Mouse (Mus musculus) urinary bladder, postnatal 4 days (tissue): ENCODE data around the gene Zfp94.
A peak's percentile ranks its signal among the peaks of the same experiment; 100 is the strongest.
"Not testable (repeated sequence)": the region's sequence is repeated elsewhere in the genome, so short reads cannot be mapped to it uniquely, and the experiment has no call there.

Experiments used
- DNase-seq, 2 experiments: peaks; one replicate each; pipeline ENCODE4 v3.0.0; 2021 to 2022; ENCODE audit warnings: low spot score in 2 of 2

Gene Zfp94

DNA sequence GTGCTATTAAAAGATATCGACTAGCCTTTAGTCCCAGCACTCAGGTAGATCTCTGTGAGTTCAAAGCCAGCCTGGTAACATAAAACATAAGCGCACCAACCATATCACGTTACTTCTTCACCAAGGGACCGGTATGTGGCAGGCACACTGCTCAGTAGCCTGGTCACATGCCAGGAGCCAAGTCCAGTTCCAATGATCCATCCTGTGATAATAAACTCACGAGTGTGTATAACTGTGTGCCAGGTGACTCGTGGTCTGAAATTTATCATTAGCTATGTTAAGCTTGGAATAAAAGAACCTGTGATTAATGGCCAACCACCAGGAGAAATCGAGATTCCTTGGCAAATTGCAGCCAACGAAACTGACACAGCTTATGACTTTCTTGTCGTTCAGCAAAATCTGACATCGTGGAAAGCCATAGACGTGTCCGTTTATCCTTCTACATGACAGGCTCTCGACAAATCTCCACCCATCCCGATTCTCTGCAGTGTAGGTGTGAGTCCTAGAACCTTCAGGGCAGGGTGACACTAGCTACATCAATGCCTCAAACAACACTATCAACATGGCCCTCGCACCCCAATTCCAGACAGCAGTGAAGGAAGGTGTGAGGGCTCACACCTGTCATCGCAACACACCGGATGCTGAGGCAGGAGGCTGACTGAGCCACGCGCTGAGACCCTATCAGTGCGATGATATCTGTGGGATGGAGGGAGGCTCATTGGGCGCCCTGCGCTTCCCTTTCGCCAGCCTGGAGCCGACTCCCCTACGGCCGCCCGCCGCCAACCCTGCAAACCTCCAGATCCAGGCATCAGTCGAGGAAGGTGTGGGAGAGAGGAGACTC lies 520 bp downstream of the Zfp94 start:
- DNase-seq = no peak

DNA sequence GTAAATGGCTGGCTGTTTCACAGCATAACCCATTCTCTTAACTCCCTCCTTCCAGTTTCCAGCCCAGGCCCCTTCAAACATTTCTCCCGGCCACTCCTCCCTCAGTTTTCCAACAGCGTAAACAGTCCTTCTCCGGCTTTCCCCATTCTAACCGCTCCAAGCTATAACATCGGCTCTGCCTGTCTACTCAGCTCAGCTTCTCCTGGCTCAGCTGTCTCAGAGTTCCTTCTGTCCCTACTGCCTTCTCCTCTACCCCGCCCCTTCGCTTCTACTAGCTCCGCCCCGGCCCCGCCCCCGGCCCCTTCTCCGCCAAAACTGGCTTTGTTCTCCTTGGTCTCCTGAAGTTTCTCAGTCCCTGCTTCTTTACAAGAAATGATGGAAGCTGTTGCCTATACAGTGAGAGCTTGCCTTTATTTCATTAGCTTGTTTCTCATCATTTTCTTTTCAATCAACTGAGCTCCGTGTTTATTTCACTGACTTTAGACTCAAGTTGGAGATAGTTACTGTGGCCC lies 15.6 kb downstream of the Zfp94 start, which contains the start of gene Zfp61:
TSS of gene Zfp61 (minus strand) at position 462 of the 512 bp plus-strand sequence.
- no peak for DNase-seq

DNA sequence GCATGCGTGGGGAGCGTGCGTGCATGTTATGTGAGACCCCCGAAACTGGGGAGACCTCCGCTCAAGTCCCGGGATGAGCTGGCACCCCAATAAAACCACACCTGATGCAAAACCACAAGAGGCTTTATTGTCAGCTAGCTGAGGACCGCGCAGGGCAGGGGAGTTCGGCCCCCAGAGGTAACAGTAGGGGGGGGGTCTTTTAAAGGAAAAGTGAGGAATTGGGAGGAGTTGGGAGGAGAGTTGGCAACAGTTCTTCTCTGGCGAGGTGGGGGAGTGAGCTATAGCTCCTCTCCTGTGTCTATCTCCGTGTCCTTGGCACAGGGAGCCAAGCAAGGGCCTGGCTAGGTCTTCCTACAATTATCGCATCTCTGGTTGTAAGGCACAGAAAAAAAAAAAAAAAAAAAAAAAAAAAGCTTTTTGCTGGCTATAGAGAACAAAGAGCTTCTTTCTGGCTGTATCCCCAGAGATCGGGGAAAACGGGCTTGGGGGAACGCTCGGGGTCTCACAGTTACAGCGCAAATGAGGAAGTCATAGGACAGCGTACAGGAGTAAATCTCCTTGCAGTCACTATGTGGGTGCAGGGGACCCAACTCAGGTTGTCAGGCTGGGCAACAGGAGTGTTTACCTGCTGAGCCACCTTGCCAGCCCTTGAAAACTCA lies 16.5 kb downstream of the Zfp94 start:
- no peak for DNase-seq

DNA sequence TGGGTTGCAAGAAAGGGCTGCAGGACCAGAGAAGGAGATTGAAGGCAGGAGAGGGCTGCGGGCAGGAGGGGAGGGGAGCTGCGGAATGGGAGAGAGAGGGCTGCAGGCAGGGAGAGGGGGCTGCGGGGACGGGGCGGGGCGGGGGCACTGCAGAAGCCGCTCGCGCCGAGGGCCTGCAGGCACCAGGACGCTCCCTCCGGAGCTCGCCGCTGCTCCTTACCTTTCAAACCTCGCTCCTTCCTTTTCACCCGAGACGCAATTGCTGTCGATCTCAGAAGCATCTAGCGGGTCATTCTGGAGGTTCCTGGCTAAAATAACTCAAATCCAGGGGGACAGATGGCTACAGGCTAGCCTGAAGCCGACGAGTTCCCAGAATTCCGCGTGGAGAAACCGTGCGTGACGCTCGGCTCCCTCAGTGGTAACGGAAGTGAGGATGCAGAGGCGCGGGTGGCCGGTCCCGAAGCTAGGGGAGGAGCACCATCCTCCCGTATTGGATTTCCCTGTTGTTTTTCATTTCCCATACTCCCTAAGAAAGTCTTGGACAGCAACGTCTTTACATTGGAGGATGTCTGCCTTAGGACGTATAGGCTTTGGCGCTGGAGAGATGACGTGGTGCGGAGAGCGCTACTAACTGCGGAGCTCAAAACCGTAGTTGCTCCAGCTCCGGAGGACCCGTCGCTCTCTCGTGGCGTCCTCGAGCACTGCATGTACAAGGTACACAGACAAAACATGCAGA lies 17.3 kb downstream of the Zfp94 start:
- DNase-seq = peak; percentile 73 to 79

DNA sequence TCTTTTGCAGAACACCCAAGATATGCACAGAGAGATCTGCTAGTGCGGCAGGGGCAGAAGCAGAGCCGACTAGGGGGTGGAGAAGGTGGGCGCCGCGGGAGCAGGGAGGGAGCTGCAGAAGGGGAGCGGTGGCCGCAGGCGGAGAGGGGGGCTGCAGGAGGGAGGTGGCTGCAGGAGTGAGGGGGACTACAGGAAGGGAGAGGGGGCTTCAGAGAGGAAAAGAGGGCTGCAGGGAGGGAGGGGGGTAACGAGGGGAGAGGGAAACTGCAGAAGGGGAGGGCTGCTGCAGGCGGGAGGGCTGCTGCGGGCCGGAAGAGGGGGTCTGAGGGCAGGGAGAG lies 17.9 kb downstream of the Zfp94 start:
- no peak for DNase-seq

DNA sequence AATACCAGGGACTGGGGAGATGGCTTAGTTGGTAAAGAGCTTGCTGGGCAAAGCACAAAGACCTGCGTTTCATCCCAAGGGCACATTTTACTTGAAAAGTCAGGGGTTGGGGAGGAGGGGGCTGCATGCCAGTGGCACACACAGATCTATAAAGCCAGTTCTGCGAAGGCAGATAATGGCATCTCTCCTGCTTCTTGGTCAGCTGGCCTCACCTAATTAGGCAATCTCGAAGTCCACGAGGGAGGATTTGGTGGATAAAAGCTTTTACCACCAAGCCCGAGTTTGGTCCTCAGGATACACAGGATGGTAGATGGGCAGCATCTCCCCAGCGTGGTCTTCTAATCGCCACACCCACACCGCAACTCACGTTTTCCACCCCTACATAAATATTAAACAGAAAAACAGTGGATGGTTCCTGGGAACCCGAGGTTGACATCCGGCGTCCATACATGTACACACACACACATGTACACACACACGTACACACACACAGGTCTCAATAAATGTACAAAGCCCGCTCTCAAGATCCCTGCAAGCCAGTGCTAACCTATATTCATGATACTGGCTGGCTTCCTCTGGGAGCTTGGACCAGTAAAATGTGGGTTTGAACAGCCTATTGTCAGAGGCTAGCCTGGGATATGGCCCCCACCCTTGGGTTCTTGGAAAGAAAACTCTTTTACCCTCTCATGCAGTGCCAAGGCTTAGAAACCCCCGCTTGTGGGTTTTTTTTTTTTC lies 18.9 kb downstream of the Zfp94 start:
- DNase-seq = no peak

DNA sequence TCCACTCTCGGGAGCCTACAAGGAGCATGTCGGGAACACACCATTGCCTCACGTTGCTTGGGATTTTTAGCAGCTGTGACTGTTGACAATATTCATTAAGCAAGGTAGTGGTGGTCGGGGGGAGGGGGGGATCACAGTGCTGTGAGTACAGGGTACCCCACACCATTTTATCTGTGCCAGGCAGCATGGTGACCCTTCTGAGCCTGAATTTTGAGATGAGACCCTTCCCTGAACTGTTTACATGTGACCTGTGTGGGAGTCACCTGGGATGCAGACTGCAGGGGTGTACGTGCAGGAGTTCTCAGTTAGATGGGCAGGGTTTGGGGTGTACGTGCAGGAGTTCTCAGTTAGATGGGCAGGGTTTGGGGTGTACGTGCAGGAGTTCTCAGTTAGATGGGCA lies 20.1 kb downstream of the Zfp94 start:
- no peak for DNase-seq

DNA sequence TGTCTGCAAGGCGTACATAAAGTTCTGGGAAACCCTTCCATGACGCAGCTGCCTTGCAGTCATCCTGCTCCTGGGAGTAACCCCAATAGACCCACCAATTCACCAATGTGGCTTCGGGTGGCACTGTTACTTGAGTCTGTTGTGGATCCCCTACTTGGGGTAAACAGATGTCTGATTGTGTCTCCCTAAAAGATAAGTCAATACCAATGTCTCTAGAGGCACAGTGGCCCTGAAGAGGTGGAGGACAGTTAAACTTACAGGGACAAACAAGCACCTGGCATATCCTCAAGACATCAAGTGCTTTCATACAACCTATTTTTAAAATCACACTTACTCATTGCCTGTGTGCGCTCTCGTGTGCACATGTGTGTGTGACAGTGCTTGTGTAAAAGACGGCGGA lies 21.1 kb downstream of the Zfp94 start:
- no peak for DNase-seq

DNA sequence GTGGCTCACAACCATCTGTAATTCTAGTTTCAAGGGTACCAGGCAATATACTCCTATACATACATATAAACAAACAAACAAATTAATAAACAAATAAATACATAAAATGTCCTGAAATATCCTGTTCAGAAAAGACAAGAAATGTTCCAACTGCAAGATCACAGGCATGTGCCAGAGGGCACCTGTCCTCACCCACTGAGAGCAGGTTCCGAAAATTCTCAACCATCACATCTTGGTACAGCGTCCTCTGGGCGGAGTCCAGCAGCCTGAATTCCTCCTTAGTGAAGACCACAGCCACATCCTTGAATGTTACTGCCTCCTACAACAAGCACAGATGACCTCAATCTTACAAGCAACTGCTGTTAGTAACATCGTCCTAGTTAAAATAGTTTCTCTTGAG lies 21.7 kb downstream of the Zfp94 start:
- DNase-seq = no peak

DNA sequence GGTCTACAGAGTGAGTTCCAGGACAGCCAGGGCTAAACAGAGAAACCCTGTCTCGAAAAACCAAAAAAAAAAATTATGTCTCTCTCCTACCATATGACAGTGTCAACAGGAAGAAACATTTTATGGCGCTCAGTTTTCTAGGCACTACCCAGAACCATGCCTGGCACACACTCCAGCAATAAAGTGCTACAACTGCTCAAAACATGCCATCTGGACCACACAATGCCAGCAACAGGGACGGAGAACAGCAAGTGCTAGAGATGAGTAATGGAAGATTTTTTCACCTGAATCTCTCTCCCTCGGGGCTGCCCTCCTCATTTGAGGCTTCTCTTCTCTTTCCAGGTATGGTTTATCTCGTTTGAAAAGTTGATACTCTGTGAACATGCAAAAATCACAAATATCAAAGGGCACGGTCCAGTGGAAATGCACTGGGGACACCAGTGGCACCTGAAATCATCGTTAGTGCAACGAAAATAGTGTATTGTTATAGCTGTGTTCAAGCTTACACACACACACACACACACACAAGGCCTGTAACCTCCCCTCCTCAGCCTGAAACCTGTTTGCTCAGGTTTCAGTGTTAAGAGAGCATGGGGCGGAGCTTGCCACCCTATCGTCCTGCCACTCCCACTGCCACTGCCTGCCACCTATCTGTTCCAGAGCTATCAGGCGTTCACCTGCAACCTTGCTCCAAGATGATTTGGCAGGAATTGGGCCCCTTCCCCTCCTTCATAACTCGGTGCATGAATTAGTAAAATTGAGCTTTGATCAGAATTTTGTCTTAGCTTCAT lies 23.2 kb downstream of the Zfp94 start:
- DNase-seq = no peak

DNA sequence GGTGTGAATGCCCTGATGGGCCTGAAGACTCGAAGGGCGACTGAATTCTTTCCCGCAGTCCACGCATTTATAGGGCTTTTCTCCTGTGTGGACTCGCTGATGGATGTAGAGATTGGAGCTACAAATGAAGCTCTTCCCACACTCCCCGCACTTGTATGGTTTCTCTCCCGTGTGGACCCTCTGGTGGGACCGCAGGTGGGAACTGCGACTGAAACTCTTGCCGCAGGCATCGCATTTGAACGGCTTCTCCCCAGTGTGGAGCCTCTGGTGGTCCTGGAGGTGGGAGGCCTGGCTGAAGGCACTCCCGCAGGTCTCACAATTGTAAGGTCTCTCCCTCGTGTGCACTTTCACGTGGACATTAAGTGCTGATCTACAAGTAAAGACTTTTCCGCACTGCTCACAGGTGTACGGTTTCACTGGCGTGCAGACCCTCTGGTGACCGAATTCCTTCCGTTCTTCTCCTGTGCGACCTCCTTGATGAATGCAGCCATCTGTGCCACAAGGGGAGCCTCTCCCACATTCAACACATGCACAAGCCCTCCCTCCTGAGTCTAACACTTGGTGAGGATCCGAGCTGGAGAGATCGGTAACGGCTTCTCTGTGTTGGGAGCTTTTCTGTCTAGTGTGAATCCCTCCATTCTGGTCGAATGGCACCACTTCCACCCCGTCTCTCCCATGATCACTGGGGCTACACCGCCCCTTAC lies 24.9 kb downstream of the Zfp94 start:
- peak in 1 of 2 experiments; percentile 55 for DNase-seq

DNA sequence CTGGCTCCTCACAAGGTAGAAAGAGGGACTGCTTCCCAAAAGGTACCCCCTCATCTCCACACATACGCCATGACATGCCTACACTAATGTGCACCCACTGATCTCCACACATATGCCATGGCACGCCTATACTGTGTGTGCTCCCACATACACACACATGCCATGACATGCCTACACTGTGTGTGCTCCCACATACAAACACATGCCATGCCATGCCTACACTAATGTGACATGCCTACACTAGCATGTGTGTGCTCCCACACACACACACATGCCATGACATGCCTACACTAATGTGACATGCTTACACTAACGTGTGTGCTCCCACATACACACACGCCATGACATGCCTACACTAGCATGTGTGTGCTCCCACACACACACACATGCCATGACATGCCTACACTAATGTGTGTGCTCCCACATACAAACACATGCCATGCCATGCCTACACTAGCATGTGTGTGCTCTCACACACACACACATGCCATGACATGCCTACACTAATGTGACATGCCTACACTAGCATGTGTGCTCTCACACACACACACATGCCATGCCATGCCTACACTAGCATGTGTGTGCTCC lies 26.3 kb downstream of the Zfp94 start:
- DNase-seq = no peak

DNA sequence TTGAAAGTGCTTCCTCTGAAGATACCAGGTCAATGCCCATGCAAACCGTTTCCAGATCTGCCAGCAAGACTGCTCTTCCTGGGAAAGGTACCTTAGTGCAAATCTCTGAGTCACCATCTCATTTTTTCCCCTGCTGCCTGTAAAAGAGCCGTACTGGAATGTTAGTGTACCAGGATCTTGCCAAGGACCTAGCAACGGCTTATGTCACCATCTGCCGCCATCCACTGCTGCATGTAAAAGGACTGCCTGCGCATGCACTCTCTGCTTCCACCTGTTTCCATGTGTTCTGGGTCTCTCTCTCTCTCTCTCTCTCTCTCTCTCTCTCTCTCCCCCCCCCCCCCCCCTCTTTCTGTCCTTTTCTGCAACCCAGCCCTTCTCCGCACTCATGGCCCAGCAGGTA lies 28.0 kb downstream of the Zfp94 start:
- no peak for DNase-seq

DNA sequence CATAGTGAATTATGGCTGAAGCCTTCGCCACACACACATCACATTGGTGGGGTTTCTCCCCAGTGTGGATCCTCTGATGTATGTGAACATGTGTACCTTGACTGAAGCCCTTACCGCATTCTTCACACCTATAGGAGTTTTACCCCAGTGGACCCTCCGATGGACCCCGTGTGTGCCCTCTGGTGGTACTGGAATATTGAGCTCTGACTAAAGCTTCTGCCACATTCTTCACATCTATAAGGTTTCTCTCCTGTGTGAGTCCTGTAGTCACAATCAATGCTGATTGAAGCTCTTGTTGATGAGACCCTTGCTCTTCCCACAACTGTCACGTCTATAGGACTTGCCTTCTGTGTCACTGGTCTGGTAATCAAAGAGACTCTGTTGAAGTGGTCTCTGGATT lies 28.8 kb downstream of the Zfp94 start:
- DNase-seq = peak in 1 of 2 experiments; percentile 30

DNA sequence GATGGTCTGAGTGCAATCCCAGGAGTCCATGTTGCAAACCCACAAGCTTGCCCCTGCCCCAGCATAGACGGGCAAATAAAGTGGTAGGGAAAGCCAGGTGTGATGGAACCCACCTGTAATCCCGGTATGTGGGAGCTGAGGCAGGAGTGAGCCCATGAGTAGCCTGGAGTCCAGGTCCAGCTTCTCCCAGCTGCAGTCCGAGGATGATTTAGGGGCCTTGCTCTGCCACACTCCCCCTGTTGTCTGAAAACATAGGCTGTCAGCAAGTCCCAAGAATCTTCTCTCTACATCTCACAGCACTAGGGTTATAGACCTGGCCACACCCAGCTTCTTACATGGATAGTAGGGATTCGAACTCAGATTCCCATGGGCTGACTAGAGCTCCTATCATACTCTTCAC lies 29.6 kb downstream of the Zfp94 start:
- DNase-seq = peak in 1 of 2 experiments; percentile 20

DNA sequence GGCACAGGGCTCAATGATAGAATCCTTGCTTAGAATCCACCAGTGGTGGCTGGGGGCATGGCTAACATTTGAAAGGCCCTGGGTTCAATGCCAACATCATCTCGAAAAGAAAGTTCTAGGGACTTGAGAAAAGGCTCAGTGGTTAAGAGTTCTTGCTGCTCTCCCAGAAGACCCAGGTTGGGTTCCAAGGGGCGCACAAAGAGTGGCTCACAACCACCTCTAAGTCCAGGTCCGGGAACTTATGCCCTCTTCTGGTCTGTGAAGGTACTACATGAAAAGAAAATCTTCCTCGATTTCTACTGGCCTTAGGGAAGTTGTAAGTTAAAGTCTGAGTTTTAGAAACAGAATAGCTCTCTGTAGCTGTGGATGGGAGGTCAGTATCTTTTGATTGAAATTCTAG lies 30.4 kb downstream of the Zfp94 start:
- DNase-seq = peak in 1 of 2 experiments; percentile 25

DNA sequence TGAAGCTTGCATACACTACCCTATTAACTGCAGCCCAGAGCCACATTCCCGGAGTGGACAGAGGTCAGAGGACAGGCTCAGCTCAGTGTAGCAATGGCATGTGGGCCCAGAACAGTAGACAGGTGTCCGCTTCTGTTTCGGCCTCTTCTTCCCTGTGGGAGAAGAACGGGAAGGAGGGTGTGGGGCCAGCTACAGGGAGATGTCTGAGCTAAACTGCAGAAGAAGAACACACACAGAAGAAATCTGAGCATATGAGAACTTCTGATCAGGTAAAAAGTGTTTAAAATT lies 35.7 kb downstream of the Zfp94 start:
- no peak for DNase-seq

DNA sequence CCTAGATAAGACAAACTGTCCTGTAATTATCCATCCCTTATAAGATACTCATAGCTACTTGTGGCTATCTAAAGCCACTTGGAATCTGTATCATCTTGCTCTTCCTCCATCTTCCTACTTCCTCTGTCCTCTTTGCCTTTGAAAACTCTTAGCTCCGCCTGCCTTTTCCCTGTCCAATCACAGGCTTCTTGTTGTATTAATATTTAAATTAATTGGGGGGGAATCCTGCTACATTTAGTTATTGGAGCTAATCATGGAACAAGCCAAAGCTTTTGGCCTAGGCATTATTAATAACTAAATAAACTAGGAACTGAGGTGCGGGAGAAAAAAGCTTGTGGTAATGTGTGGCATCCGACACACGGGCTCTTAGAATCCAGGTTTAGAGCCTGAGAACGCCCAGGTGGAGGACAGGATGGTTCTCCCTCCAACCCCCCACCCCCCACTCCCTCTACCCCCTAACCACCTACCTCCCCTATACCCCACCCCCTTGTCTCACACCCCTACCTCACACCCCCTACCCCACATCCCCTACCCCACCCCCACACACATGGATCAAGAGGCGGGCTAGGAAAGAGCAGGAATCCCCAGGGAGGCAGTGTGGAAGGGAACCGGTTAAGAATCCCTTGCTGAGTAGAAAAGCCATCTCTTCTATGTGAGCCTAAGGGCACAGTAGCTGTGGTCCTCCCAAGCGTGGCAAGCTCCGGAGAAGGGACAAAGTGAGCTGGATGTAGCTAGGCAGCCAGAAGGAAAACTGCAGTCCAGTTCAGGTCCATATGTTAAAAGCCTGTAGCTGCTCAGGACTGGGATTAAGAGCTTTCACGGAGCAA lies 36.2 kb downstream of the Zfp94 start:
- DNase-seq = no peak

DNA sequence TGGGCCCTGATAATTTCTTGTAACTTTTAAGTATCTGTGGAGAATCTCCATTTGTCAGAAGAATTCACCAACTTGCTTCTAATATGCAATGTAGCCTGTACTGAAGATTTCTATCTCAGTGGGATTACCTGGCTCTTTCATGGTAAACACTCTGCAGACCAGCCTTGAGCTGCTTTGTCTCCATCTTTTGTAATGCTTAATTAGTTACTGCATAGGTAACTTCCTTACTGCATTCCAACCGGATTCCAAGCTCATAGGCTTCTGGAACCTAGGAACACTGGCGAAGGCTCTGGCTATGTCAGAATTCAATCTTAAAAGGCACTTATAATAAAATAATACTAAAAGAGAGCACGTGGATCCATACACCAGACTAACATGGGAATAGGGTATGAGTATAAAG lies 37.7 kb downstream of the Zfp94 start:
- not testable (repeated sequence) for DNase-seq
